Mouse (Mus musculus) testis, adult 2 months (tissue): ENCODE measurements around the gene Megf11. TPM values are rescaled to one million over a fixed set of nuclear protein-coding genes. Genes with fewer than 3 reads are reported as not detected.

Source experiments
- H3K27ac ChIP-seq: fragments of 200-500 bp; 2 replicates; pipeline ENCODE4 v1.5.1; 2012; ENCODE audit warnings: low read depth, low read length; ENCODE audit not compliant: control insufficient read depth, insufficient read depth
- H3K27me3 ChIP-seq: fragments of 200-500 bp; 2 replicates; pipeline ENCODE4 v1.6.1; 2012; ENCODE audit warnings: mild to moderate bottlenecking, low read length, moderate library complexity; ENCODE audit not compliant: control insufficient read depth, insufficient read depth
- H3K36me3 ChIP-seq: fragments of 200-500 bp; 2 replicates; pipeline ENCODE4 v1.6.1; 2012; ENCODE audit warnings: mild to moderate bottlenecking, low read length; ENCODE audit not compliant: control insufficient read depth, insufficient read depth
- H3K4me1 ChIP-seq: fragments of 200-500 bp; 2 replicates; pipeline ENCODE4 v1.6.1; 2012; ENCODE audit warnings: low read length; ENCODE audit not compliant: control insufficient read depth, insufficient read depth
- H3K4me3 ChIP-seq: fragments of 200-500 bp; 2 replicates; pipeline ENCODE4 v1.5.1; 2012; ENCODE audit warnings: low read depth, mild to moderate bottlenecking, low read length, moderate library complexity, mixed read lengths; ENCODE audit not compliant: control insufficient read depth
- CTCF ChIP-seq: fragments of 200-500 bp; IDR thresholded peaks from 2 replicates; pipeline ENCODE4 v1.5.1; 2012; ENCODE audit warnings: low read depth, mild to moderate bottlenecking, inconsistent platforms, low read length, moderate library complexity; ENCODE audit not compliant: control insufficient read depth, insufficient read depth, insufficient replicate concordance
- POLR2A ChIP-seq: fragments of 200-500 bp; IDR thresholded peaks from 2 replicates; pipeline ENCODE4 v1.6.1; 2012; ENCODE audit warnings: low read depth, mild to moderate bottlenecking, inconsistent platforms, low read length, moderate library complexity; ENCODE audit not compliant: control insufficient read depth
- polyA plus RNA-seq: library from polyadenylated mRNA; depleted of rRNA; stranded (reverse); fragments of >200 nt; gene quantifications from 2 replicates; pipeline ENCODE4 v1.2.3, GENCODE M21; 2012; rRNA removed

Megf11 gene
- 0.30 TPM in 2 replicates for polyA plus RNA-seq

GRCm38 (mm10) chr9:64385511-64386465 is at the start of gene Megf11:
Megf11 (plus strand) TSS chr9:64385626.
- Histone ChIP-seq H3K27me3 (no peaks in the 10 kb centered on the region; the same call in 1 of the 2 replicates), H3K4me3 (peak within 1 kb of the TSS; percentile 68), H3K4me1 (peaks cover 11% of the 10 kb centered on the region), H3K36me3 (no peaks in the 10 kb centered on the region), H3K27ac (no peak within 1 kb of the TSS)
- TF ChIP-seq CTCF (no peak), POLR2A (no peak)

- Histone ChIP-seq H3K4me3 (no peak overlapping the region), H3K4me1 (peaks cover 2% of the 10 kb centered on the region), H3K27me3 (no peaks in the 10 kb centered on the region), H3K36me3 (peaks cover 3% of the 10 kb centered on the region), H3K27ac (no peak overlapping the region)
- no peak for TF ChIP-seq CTCF
Measured at GRCm38 (mm10) chr9:64335825-64336224, 49.6 kb upstream of the Megf11 start.

GRCm38 (mm10) chr9:64339361-64339760 is 46.1 kb upstream of the Megf11 start:
- Histone ChIP-seq H3K36me3 (peaks cover 3% of the 10 kb centered on the region), H3K4me1 (peaks cover 2% of the 10 kb centered on the region), H3K4me3 (peak overlapping the region; percentile 98), H3K27ac (no peak overlapping the region), H3K27me3 (no peaks in the 10 kb centered on the region)
- TF ChIP-seq POLR2A, result no peak
- no peak for TF ChIP-seq CTCF

- Histone ChIP-seq H3K36me3 (peaks cover 3% of the 10 kb centered on the region), H3K27me3 (no peaks in the 10 kb centered on the region), H3K4me1 (peaks cover 2% of the 10 kb centered on the region), H3K27ac (peak overlapping the region; percentile 99), H3K4me3 (peak overlapping the region; percentile 98)
- peak; percentile 61 for TF ChIP-seq POLR2A
- no peak for TF ChIP-seq CTCF
Measured at GRCm38 (mm10) chr9:64340351-64341253, 44.8 kb upstream of the Megf11 start.

GRCm38 (mm10) chr9:64341254-64341566 is 44.2 kb upstream of the Megf11 start, which contains the start of gene Dis3l:
Dis3l (minus strand) TSS chr9:64341288.
- Histone ChIP-seq H3K36me3 (peaks cover 3% of the 10 kb centered on the region), H3K27ac (peak within 1 kb of the TSS; percentile 99), H3K4me3 (peak within 1 kb of the TSS; percentile 98), H3K27me3 (no peaks in the 10 kb centered on the region), H3K4me1 (peaks cover 2% of the 10 kb centered on the region)
- TF ChIP-seq CTCF (no peak), POLR2A (no peak)

GRCm38 (mm10) chr9:64341671-64342070 is 43.8 kb upstream of the Megf11 start:
- TF ChIP-seq POLR2A (no peak), CTCF (no peak)
- Histone ChIP-seq H3K4me3 (peak overlapping the region; percentile 98; the same call in 1 of the 2 replicates), H3K36me3 (peaks cover 3% of the 10 kb centered on the region), H3K27me3 (no peaks in the 10 kb centered on the region), H3K4me1 (peaks cover 2% of the 10 kb centered on the region), H3K27ac (no peak overlapping the region)

- H3K27ac ChIP-seq, result no peak overlapping the region
- H3K36me3 ChIP-seq, result no peaks in the 10 kb centered on the region
- H3K27me3 ChIP-seq, result no peaks in the 10 kb centered on the region
- H3K4me1 ChIP-seq, result peaks cover 2% of the 10 kb centered on the region
- no peak overlapping the region for H3K4me3 ChIP-seq
- no peak for TF ChIP-seq POLR2A
- no peak for TF ChIP-seq CTCF
Measured at GRCm38 (mm10) chr9:64343656-64344055, 41.8 kb upstream of the Megf11 start.
